Mouse (Mus musculus) brain, embryonic 14.5 days (tissue): ENCODE measurements around the gene Gm49369.

ENCODE experiments used
- CTCF ChIP-seq: fragments of 200-500 bp; IDR thresholded peaks from 2 replicates; pipeline ENCODE4 v1.5.1; 2012; ENCODE audit warnings: inconsistent platforms, mild to moderate bottlenecking, moderate library complexity, borderline replicate concordance; ENCODE audit not compliant: insufficient read depth, insufficient read length; ENCODE audit errors: extremely low read depth
- POLR2A ChIP-seq: fragments of 200-500 bp; IDR thresholded peaks from 2 replicates; pipeline ENCODE4 v1.6.1; 2012; ENCODE audit warnings: mild to moderate bottlenecking, inconsistent platforms, borderline replicate concordance; ENCODE audit not compliant: poor library complexity, insufficient read depth, insufficient read length, severe bottlenecking; ENCODE audit errors: extremely low read depth

DNA sequence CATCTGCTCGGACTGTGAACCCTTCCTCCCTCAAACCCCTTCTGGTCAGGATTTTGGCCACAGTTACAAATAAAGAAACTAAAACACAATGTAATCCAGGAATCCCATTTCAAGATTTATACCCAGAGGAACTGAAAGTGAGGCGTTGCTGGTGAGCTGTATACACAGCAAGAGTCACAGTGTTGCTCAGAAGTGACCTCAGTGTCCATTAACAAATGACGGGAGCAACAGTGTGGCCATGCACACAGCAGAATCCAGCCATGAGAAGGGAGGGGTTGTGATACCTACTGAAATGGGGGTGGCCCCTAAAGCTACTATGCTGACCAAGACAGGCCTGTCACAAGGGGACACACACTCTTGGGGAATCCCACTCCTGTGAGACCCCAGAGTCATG, 40.2 kb downstream of the Gm49369 start:
- TF ChIP-seq POLR2A, result no peak
- no peak for TF ChIP-seq CTCF
